20 mouse cellular contexts compared by ENCODE assay signal in genomic region chr2:51643244-51644139, GRCm38 (mm10). TPM values are rescaled to one million over a fixed set of nuclear protein-coding genes. Genes with fewer than 3 reads are reported as not detected.
A peak's percentile ranks its signal among the peaks of the same experiment; 100 is the strongest.
DNase-seq lines count a peak whose midpoint lies in the region; ATAC-seq and TF ChIP-seq lines count a peak whose summit lies in the region.
"Had no signal": no experiment of that assay in that cellular context is flagged by ENCODE, and none has a peak within 500 bp of the region (broad histone marks: within the 10 kb centered on the region; RNA-seq: fewer than 3 reads in every experiment).

No protein-coding gene starts in this region.

- H3K4me2 ChIP-seq in midbrain, embryonic 11.5 days = no peak overlapping the region
- H3K4me2 ChIP-seq in midbrain, embryonic 14.5 days (ENCODE audit: low read length) = no peak overlapping the region
- H3K4me2 ChIP-seq: limb, embryonic 12.5 days; neural tube, embryonic 13.5 days had no signal

- TF ChIP-seq CTCF in brain, embryonic 14.5 days (IDR thresholded peaks at IDR 0.05; ENCODE audit: borderline replicate concordance, extremely low read depth, insufficient read depth, insufficient read length) = no peak

- no peak overlapping the region for H3K9ac ChIP-seq in midbrain, embryonic 11.5 days (ENCODE audit: low read length)
- H3K9ac ChIP-seq in midbrain, embryonic 14.5 days (replicated peaks; ENCODE audit: low read length) = no peak overlapping the region
- H3K9ac ChIP-seq: limb, embryonic 12.5 days; neural tube, embryonic 13.5 days had no signal

- no peaks in the 10 kb centered on the region for H3K36me3 ChIP-seq in midbrain, embryonic 11.5 days (ENCODE audit: control insufficient read depth, insufficient read depth, low read length)
- no peaks in the 10 kb centered on the region for H3K36me3 ChIP-seq in midbrain, embryonic 14.5 days (ENCODE audit: control insufficient read depth, insufficient read depth, low read length)
- H3K36me3 ChIP-seq: limb, embryonic 12.5 days; neural tube, embryonic 13.5 days had no signal

- no peaks in the 10 kb centered on the region for H3K27me3 ChIP-seq in midbrain, embryonic 11.5 days (ENCODE audit: control insufficient read depth, insufficient read depth, low read length)
- H3K27me3 ChIP-seq in midbrain, embryonic 14.5 days (ENCODE audit: control insufficient read depth, insufficient read depth, low read length) = no peaks in the 10 kb centered on the region
- H3K27me3 ChIP-seq: limb, embryonic 12.5 days; neural tube, embryonic 13.5 days had no signal

- no peak overlapping the region for H3K27ac ChIP-seq in midbrain, embryonic 11.5 days (ENCODE audit: low read depth, low read length)
- no peak overlapping the region for H3K27ac ChIP-seq in midbrain, embryonic 14.5 days (replicated peaks; ENCODE audit: low read depth, low read length)
- H3K27ac ChIP-seq: limb, embryonic 12.5 days; neural tube, embryonic 13.5 days had no signal

- no peak for TF ChIP-seq POLR2A in brain, embryonic 14.5 days (IDR thresholded peaks at IDR 0.05; ENCODE audit: borderline replicate concordance, extremely low read depth, insufficient read depth, insufficient read length, poor library complexity, severe bottlenecking)

- no peak overlapping the region for H3K4me3 ChIP-seq in midbrain, embryonic 11.5 days (ENCODE audit: low read depth, low read length)
- H3K4me3 ChIP-seq in midbrain, embryonic 14.5 days (replicated peaks; ENCODE audit: low read depth, low read length) = no peak overlapping the region
- H3K4me3 ChIP-seq: limb, embryonic 12.5 days; neural tube, embryonic 13.5 days had no signal

- peak; percentile 8 to 12 for DNase-seq in cerebellum, postnatal 36 days
- DNase-seq in midbrain, embryonic 11.5 days (ENCODE audit: low spot score, missing footprints) = peak; percentile 65
- DNase-seq in midbrain, embryonic 14.5 days = no peak
- DNase-seq in brain, embryonic 14.5 days (ENCODE audit: low read depth) = peak; percentile 15
- DNase-seq in ovary, postnatal 14 days (ENCODE audit: low spot score) = peak; percentile 8
- no peak for DNase-seq in left cerebral cortex, adult 18-20 months (ENCODE audit: low spot score in 2 of 2)
- DNase-seq: B cell, adult 2 months; embryo, embryonic 11 days; heart, adult 11 months; right cerebral cortex, postnatal 25 days; thymus, postnatal 25 days had no signal

- H3K4me1 ChIP-seq in midbrain, embryonic 11.5 days (ENCODE audit: control insufficient read depth, insufficient read depth, low read length) = no peaks in the 10 kb centered on the region
- H3K4me1 ChIP-seq in midbrain, embryonic 14.5 days (ENCODE audit: control insufficient read depth, insufficient read depth, low read length) = no peaks in the 10 kb centered on the region
- H3K4me1 ChIP-seq: neural tube, embryonic 13.5 days had no signal

- ATAC-seq in cerebellum, adult (ENCODE audit: insufficient number of reproducible peaks, low FRiP score, low TSS enrichment) = no peak
- no peak for ATAC-seq in midbrain, embryonic 11.5 days (ENCODE audit: low FRiP score)
- ATAC-seq in midbrain, embryonic 14.5 days (ENCODE audit: low FRiP score, low TSS enrichment) = no peak
- ATAC-seq in megakaryocyte, adult 5-6 weeks (ENCODE audit: poor library complexity, severe bottlenecking) = no peak
- ATAC-seq: inflammation-experienced regulatory T-cells, adult 6 months; midbrain, embryonic 16.5 days had no signal

- 87% methylated on average over 7 of the region's 7 CpGs for WGBS in midbrain, embryonic 11.5 days
- 76% methylated on average over 7 of the region's 7 CpGs for WGBS in midbrain, embryonic 14.5 days

- H3K9me3 ChIP-seq in midbrain, embryonic 11.5 days (ENCODE audit: control insufficient read depth, low read length) = no peaks in the 10 kb centered on the region
- no peaks in the 10 kb centered on the region for H3K9me3 ChIP-seq in midbrain, embryonic 14.5 days (ENCODE audit: control insufficient read depth, low read length)
- H3K9me3 ChIP-seq: limb, embryonic 12.5 days; neural tube, embryonic 13.5 days had no signal

RNA-seq across cellular contexts. Expression of gene Tas2r134, which starts 16.2 kb away (rescaled TPM):
- not detected in 2 replicates for polyA plus RNA-seq in midbrain, embryonic 11.5 days (2014; fragmentation: Nextera tagmentation; extraction: Ambion mirVana)
- not detected in 2 replicates for polyA plus RNA-seq in midbrain, embryonic 14.5 days (2014; fragmentation: Nextera tagmentation; extraction: Ambion mirVana)
- not detected in 2 replicates for polyA plus RNA-seq in brain, embryonic 14.5 days (2012; rRNA removed)
- not detected in 2 replicates for total RNA-seq in megakaryocyte, adult 5-6 weeks (2015)
- not detected in 2 replicates for total RNA-seq in megakaryocyte, adult 5-6 weeks (2017)
- total RNA-seq in left cerebral cortex, adult 18-20 months (2021) = not detected
- total RNA-seq: ES-E14; heart, postnatal 10 days had no signal
- polyA plus RNA-seq: inflammation-experienced regulatory T-cells, adult 6 months; limb, embryonic 12.5 days; liver, embryonic 16.5 days; midbrain, embryonic 16.5 days; neural tube, embryonic 13.5 days had no signal

Comparison
In these comparisons a context has a peak if more than half of its experiments do, and no peak if none do; other contexts are left out.
1. DNase-seq: peak in cerebellum, postnatal 36 days (2 of 2), midbrain, embryonic 11.5 days (single experiment), brain, embryonic 14.5 days (single experiment) and ovary, postnatal 14 days (single experiment); none in midbrain, embryonic 14.5 days (single experiment) and left cerebral cortex, adult 18-20 months (0 of 2).